Mouse (Mus musculus) liver, adult 2 months (tissue): ENCODE data around the gene Rpl23.

Source experiments
- CTCF ChIP-seq: fragments of 200-500 bp; IDR thresholded peaks from 2 replicates; pipeline ENCODE4 v1.5.1; 2011; ENCODE audit warnings: low read depth, low read length, control low read depth
- POLR2A ChIP-seq: fragments of 200-500 bp; IDR thresholded peaks from 2 replicates; pipeline ENCODE4 v1.6.1; 2011; ENCODE audit warnings: low read length, control low read depth; ENCODE audit not compliant: insufficient read depth; ENCODE audit errors: extremely low read depth

- TF ChIP-seq CTCF (no peak), POLR2A (no peak)
These were observed 18.6 kb upstream of the Rpl23 start for GRCm38 (mm10) chr11:97800691-97801408.
